Mouse (Mus musculus) lung, adult 18-20 months (tissue): ENCODE results near the gene Pgs1.

Source experiments
- DNase-seq, 2 experiments: peaks; one replicate each; pipeline ENCODE4 v3.0.0; 2022; ENCODE audit warnings: mixed read lengths in 2 of 2

Gene Pgs1

GRCm38 (mm10) chr11:117977694-117978360, 8.3 kb upstream of the Pgs1 start:
- DNase-seq, result no peak

GRCm38 (mm10) chr11:117979388-117979787, 6.7 kb upstream of the Pgs1 start:
- DNase-seq, result no peak

- peak in 1 of 2 experiments; percentile 60 for DNase-seq
Observed at GRCm38 (mm10) chr11:117982426-117982825, 3.7 kb upstream of the Pgs1 start.

GRCm38 (mm10) chr11:117983770-117984169, 2.3 kb upstream of the Pgs1 start:
- no peak for DNase-seq

DNA sequence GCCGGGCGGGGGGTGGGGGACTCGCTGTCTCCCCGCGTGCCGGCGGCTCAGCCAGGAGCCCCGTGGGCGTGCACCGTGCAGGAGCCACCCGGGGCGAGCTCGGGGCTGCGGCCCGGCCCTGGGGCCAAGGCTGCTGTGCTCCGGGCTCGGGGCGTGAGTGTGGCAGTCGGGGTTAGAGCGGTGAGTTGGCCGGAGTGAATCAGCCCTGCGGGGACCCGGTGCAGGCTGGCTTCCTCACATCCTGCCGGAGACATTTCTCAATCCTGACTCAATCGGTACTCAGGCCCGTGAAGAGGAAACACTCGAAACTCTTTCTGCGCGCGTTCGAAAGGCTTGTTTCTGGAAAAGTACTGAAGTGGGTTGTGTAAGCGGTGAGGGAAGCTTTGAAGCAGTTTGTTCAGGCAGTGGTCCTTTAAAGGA, 950 bp downstream of the Pgs1 start:
- peak; percentile 89 to 90 for DNase-seq

GRCm38 (mm10) chr11:117987968-117988367, 1.9 kb downstream of the Pgs1 start:
- peak; percentile 38 to 59 for DNase-seq

- no peak for DNase-seq
Observed at GRCm38 (mm10) chr11:117989241-117989640, 3.1 kb downstream of the Pgs1 start.

DNA sequence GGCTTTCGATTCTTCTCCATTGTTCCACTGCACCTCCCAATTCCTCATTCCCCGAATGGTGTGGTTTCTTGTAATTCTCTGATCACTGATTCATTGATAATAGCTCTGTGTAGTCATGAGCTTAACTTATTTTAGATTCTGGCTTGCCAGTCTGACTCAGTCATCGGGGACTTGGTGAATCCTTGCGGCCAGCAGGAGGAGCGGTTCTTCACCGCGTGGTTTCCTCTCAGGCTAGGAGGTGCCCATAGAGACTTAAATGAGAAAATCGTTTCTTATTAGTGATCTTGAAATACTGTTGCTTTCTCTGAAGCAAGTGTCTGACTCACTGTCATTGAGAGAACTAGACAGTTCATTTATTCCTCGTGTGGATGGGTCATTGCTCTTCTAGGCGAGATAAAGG, 3.8 kb downstream of the Pgs1 start:
- no peak for DNase-seq

DNA sequence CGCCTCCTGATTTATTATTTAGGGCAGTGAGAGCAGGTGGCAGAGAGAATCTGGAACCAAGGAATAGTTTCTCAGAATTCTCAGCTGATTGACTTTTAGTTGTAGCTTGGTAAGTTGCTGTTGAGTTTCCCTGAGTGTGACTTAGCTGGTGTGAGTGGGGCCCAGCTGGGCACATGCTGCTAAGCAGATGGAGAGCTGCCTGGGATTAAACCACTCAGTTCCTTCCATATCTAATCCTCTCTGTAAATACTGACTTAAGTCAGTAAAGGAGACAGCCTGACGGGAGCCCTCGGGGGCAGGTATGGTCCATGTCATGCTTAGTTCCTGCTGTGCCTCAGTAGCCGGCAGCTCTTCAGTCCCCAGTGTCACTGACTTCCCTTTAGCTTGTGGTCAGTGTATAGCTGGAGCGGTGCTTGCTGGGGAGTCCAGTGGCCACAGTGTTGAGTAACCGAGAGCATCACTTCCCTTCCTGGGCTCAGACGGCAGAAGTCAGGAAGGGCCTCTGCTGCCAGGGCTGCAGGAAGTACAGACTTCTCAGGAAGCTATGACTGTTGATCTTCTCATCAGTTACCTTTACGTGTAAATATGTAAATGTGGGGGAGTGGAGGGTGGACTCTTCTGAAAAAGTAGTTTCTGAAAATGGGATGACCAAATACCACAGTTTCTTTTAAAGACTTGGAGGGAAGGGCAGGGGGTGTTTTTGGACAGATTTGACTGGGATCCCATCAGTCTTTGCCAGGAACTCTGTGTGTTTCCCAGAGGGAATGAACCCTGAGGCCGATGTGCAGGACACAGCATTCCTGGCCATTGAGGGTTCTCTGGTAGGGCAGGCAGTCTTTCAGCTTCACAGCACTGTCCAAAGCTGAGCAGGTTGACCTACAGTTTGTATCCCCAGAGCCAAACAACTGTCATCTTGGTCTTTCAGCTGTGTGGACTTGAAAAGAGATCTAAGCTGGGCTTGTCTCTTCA, 5.7 kb downstream of the Pgs1 start:
- peak; percentile 70 to 74 for DNase-seq

DNA sequence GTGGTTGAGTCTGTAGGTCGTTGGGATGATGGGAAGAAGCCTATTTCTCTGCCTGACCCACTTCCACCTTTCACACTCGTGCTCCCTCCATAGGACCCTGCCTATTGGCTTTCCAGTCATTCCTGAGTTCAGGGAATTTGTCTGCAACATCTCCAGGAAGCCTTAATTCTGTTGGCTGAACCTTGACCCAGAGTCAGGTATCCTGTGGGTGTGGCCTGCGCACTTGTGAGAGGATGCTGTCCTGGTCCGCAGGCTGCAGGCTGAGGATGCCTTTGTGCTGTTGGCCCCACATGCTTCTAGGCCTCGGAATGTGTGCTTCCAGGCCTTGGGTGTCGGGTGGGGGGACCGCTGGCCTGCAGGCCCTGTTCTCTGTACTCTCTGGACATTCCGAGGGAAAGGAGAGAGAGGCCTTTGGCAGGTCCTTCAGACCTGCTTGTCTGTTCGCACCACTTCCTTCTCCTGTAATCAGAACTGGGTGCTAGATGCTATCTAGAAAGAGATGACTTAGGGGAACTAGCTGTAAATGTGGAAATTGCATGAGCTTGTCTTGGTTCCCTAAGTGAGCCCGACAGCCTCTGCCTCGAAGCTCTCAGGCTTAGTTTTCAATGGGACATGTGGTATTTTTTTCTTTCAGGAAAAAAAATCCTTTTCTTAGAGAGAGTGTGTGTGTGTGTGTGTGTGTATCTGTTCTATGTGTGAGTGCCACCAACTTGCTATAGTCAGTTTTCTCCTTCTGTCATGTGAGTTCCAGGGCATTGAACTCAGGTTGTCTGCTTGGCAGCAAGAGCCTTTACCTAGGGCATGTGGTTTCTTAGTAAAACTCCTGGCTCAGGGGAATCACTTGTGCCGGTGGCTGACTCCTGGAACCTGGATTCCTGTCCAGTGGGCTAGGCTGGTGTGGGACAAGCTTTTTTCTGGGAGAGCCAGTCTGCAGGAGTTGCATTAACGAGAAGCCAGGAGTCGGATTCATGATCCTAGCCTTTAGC, 7.4 kb downstream of the Pgs1 start:
- DNase-seq, result no peak

GRCm38 (mm10) chr11:117994250-117995057, 8.4 kb downstream of the Pgs1 start:
- DNase-seq, result peak; percentile 32 to 55

GRCm38 (mm10) chr11:117995255-117995654, 9.2 kb downstream of the Pgs1 start:
- no peak for DNase-seq

GRCm38 (mm10) chr11:117995661-117996060, 9.6 kb downstream of the Pgs1 start:
- no peak for DNase-seq

GRCm38 (mm10) chr11:117996066-117996465, 10.0 kb downstream of the Pgs1 start:
- DNase-seq, result no peak

GRCm38 (mm10) chr11:117997085-117997484, 11.0 kb downstream of the Pgs1 start:
- DNase-seq, result no peak

DNA sequence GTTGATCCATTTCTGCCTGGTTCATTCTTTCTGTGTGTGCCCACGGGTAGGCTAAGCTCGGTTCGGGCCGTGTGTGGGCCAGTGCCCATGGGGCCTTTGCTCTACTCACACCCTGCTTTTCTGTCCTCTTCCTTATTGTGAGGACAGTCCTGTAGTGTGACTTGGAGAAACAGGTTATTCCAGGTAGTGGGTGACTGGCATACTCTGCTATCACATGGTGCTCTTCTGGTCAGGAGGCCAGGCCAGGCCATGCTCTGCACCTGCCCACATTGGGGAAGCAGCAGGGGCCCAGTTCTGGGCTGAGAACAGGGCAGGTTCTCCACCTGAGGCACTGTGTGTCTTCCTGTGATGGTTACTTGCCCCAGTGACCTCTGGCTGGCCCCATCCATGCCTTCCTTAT, 12.3 kb downstream of the Pgs1 start:
- peak; percentile 48 to 60 for DNase-seq

- no peak for DNase-seq
Observed at GRCm38 (mm10) chr11:117999260-117999934, 13.3 kb downstream of the Pgs1 start.

- DNase-seq, result no peak
Observed at GRCm38 (mm10) chr11:118000083-118000482, 14.0 kb downstream of the Pgs1 start.

DNA sequence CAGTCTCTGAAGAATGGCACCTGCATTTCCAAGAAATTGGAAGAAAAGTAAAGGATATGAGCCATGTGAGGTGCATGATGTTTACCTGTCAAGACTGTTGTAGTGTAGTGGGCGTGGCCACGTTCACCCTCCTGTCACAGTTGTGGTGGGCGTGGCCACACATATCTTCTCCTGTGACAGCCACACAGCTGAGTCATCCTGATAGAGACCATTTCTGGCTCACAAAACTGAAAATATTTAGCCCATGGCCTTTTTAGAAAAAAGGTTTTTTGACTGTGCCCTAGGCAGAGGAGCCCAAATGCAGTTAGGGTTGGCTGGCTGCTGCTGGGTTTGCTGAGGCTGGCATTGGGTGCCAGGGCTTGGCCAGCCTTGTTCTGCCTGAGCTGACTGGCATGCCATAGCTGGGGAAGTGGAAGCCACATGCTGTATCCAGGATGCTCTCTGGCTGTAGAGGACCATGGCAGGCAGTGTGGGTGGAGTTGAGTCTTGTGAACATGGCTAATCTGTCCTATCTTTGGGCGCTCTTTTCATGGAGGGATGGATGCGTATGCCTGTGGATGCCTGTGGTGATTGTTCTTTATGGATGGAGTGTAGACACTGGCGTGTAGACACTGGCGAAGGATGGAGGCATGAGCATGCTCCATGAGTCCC, 14.6 kb downstream of the Pgs1 start:
- DNase-seq, result no peak

DNA sequence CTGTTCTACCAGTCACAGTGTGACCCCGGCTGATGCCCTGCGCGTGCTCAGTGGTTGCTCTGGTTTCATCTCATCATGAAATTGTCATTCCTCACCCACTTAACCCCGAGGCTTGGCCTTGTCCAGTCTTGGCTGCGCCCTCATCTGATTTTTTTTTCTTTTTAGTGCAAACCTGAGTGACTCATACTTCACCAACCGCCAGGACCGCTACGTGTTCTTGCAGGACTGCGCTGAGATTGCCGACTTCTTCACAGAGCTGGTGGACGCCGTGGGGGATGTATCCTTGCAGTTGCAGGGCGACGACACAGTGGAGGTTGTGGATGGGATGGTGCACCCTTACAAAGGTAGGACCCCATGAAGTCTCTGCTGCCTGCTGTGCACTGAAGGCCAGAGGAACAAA, 17.1 kb downstream of the Pgs1 start:
- no peak for DNase-seq

GRCm38 (mm10) chr11:118003718-118004117, 17.6 kb downstream of the Pgs1 start:
- DNase-seq, result no peak
